Mouse (Mus musculus) liver (tissue): ENCODE data around the gene Ptch1.

Experiments used
- DNase-seq: peaks from one replicate; pipeline ENCODE4 v3.0.0-alpha.2; 2020; ENCODE audit warnings: mixed read lengths

The Ptch1 gene

DNA sequence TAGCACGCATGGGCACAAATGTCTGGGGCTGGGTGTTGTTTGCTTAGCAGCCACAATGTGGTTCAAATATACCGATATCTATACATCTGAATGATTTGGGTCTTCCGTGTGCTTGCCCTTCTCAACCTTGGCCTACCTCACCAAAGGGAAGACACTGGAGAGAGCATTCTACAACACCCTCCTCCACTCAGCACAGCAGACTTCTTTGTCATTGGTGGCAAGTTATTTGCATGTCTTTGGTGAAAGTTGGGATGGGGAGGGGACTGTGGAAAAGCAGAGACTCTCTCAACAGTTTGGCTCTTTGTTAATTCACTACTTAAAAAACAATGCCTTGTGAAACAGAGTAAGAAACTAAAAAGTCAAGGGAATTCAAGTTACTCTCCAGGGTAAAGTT lies 43.0 kb downstream of the Ptch1 start:
- DNase-seq: no peak

DNA sequence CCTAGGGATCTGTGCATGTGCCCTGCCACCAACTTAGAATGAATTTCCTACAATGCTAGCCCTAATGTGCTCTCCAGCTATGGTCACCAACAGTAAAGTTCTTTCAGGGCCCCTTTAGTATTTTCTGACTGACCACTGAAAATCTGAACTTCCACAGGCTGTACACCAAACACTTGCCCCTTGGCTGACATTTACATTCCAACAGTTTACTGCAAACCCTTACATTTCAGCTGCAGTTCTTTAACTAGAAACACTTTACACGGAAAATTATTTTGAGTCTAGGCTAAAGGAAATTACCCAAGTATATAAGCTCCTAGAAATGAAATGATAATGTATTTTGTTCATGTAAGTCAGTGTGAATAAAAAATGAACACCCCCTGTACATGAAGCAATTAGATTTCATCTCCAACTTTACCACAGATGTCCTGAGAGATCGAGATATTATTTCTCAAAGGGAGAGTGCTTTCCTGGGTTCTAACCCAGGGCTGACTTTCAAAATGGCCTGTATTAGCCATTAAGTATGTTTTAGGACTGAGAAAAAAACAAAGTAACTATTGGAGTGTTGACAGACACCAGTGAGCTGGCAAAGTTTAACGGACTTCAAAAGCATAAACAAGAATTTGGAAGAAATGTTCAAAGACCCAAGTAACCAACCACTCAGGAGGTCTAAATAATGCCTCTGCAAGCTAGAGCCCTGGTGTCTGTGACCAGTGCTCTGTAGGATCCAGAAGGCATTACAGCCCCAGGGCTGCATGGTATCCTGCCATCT lies 43.6 kb downstream of the Ptch1 start:
- no peak for DNase-seq

- DNase-seq: no peak
These were observed 44.5 kb downstream of the Ptch1 start for GRCm38 (mm10) chr13:63528852-63529251.

- DNase-seq: peak; percentile 57
These were observed 45.2 kb downstream of the Ptch1 start for GRCm38 (mm10) chr13:63528164-63528675.

DNA sequence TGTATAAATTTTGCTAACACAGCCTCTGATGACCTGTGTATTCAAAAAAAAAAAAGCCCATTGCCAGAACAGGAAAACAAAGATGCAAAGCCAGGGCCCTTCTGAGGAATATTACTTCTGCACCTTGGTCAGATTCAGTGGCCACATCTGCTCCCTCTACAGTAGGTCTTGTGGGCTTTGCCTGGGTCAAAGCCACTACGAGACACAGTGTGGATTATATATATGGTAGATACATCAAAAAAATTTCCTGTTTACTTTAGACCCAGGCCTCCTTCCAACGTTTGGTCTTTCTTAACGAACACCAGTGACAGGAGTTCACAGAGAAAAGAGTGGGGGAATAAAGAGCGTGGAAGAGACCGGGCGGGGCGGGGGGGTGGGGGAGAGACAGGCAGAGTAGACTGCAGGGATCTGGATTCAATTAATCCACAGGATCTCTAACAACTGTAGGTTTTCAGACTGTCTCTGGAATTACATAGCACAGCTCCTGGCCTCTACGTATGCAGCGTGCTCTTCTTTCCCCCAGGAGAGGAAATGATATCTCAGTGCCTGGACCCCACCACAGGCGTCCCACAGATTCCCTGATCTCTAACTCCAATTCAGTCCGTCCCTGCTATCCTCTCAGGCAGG lies 47.7 kb downstream of the Ptch1 start:
- no peak for DNase-seq

DNA sequence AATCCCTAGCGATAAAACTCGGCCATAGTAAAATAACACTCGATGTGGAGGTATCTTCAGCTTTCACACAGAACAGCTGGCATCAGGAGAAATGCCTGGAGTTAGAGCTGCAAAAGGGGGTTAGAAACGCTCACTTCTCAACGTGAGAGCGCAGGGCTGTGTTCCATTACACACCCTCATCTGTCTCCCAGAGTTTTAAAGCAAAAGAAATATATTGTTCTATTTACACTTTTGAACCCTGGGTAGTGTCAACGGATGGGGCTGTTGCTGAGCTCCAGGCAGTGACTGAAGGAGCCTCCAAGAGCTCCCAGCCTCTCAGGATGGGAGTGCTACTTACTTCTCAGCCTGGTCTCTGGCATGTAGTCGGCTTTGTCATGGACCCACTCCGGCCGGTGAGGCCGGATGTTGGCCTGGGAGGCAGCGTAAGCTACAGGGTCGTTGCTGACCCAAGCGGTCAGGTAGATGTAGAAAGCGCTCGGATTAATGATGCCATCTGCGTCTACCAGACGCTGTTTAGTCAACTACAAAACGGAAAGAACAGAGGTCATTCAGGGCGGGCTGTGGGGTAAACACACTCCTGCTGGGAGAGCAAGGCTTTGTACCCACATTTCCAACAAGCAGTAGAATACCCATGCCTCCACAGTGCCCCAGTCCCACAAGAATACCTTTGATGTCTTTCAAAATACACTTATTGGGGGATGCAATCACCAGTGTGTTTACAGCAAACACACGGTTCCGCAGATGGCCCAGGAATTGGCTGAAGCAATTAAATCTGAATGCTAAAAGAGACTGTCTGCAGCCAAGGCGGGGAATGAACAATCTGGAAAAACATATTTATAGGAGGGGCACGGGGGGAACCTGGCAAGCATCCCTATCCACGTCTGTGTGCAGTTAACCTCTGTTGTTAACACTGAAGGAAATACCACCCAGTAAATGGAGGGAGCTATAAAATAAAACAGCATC lies 48.5 kb downstream of the Ptch1 start:
- DNase-seq: no peak

DNA sequence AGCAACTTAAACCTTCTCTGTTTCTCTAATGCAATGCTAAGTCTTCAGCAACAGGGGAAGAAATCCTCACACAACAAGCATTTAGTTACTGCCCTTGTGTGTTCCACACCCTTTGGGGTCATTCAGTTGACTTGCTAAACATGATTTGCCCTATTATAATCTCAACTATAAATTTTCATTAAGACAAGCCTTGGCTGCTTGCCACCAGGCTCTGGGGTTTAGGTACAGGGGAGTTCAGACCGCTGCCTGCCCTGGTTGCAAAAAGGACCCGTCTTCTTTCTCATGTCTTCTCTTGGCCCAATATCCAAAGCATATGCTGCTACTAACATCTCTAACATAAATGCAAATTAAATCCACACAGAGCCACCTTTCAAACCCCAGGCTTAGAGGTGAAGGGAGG lies 49.3 kb downstream of the Ptch1 start:
- no peak for DNase-seq

GRCm38 (mm10) chr13:63522832-63523231 lies 50.6 kb downstream of the Ptch1 start:
- peak; percentile 20 for DNase-seq

- no peak for DNase-seq
These were observed 53.3 kb downstream of the Ptch1 start for GRCm38 (mm10) chr13:63520110-63520509.

DNA sequence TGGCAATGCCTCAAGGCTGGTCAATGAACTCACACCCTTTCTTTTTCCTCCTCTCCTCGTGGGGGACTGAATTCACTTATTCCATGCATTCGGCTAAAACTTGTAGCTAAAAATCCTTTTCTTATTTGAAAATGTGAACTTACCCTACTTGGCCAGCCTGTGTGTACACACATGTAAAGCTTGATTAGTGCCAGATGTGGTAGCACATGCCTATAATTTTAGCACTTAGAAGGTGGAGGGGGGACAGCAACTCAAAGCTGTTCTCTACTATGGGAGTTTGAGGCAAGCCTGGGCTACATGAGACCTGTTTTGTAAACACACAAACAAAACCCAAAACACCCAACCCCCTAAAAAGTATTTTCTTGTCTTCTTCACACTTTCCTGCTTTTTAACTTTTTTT lies 56.9 kb downstream of the Ptch1 start:
- no peak for DNase-seq

GRCm38 (mm10) chr13:63515542-63515941 lies 57.9 kb downstream of the Ptch1 start:
- no peak for DNase-seq

DNA sequence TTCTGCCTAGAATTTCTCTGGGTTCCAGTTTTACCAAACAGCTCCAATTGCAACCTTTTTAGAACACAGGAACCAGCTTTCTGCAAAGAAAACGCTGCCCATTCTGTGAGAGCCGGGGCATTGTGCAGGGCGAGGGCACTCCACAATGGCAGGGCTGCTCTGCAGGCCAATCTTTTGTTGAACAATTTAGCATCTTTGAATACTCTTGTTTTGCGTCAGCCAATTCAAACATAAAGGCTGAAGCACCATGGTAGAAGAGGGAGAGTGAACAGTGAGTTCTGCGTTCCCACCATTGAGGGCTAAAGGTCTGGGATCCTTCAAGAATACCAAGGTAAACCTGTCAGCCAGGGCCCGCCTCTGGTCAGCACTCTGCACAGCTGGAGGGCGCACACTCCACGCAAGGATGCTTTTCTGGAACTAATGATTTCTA lies 58.5 kb downstream of the Ptch1 start:
- no peak for DNase-seq

DNA sequence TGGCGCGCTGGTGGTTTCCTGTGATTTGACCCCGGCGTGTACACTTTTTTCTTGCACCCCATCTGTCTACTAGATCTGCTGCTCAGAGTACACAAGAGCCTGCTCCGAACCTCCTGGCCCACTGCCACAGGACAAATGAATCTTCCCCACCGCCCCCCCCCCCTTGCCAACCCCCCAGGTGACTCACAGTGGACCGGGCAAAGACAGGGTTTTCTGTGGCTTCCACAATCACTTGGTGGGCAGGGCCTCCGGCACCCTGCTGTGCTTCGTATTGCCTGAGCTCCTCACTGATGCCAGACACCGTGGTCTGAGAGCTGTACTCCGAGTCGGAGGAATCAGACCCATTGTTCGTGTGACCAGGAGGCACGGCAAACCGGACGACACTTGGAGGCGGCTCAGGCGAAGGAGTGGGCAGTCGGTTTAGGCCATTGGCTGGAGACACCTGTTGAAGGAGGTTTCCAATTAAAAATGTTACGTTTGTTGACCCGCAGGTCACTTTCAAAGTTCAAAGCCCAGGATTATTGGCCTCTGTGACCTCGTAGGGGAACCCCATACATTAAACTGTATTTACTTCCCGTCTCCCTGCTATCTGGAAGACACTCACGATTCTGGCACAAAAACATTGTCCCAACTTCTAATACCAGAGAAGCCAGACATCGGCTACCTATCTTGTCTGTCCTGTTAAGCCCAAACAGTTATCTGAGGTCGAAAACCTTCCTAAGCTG lies 59.9 kb downstream of the Ptch1 start:
- DNase-seq: no peak

GRCm38 (mm10) chr13:63512411-63512810 lies 61.0 kb downstream of the Ptch1 start:
- no peak for DNase-seq

DNA sequence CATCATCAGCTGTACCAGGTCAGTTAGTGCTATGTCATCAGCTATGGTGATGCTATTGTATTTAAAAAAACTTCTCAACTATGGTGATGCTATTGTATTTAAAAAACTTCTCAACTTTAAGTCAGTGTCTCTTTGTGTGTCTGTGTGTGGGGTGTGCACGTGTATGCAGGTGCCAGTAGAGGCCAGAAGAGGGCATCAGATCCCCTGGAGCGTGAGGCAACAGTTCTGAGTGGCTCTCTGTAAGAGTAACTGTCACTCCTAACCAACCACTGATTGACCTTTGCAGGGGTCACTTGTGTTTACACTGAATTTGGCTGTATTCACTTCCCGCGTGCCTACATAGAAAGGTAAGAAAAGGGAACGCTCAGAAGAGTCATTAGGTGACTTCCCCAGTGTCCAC lies 65.6 kb downstream of the Ptch1 start:
- DNase-seq: no peak

DNA sequence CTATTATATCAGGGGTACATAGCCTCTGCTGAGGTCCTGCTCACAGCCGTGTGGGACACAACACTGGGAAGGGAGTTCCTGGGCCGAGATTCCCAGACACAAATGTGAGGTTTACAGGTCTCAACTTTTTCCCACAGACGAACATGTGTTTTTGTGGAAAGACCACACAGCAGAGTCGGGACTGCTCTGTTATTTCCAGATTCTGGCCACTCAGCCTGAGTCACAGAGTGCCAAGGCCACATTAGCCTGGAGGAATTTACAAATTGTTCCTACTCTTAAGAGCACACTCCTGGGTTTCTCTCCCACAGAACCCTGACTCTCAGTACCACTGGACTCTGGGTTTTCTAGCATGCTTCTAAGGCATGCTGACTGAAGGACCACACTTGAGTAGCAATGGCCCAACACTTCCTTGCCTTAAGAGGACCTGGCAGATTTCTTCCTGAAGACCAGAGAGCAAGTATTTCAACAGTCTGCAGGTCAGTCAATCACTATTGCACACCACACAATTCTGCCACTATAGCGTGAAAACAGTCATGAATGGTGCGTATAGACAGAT lies 66.3 kb downstream of the Ptch1 start:
- DNase-seq: no peak

DNA sequence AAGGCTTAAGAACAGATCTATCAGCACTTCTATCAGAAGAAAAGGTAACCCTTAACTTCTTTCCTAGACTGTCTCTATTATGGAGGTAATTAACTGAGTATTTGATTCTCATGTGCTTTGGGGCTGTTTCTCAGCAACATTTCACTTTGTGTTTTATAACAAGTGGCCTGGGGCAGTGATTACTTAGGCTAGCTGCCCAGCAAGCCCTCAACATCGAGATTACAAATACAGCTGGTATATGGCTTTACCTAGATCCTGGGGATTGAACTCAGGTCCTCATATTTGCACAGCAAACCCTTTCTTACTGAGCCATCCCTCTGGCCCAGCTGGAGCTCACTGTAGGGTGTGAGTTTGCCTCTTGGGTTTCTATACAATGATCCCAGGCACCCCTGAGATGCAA lies 67.0 kb downstream of the Ptch1 start:
- DNase-seq: no peak

GRCm38 (mm10) chr13:63502391-63502790 lies 71.0 kb downstream of the Ptch1 start:
- DNase-seq: no peak

GRCm38 (mm10) chr13:63499489-63499888 lies 73.9 kb downstream of the Ptch1 start:
- no peak for DNase-seq

DNA sequence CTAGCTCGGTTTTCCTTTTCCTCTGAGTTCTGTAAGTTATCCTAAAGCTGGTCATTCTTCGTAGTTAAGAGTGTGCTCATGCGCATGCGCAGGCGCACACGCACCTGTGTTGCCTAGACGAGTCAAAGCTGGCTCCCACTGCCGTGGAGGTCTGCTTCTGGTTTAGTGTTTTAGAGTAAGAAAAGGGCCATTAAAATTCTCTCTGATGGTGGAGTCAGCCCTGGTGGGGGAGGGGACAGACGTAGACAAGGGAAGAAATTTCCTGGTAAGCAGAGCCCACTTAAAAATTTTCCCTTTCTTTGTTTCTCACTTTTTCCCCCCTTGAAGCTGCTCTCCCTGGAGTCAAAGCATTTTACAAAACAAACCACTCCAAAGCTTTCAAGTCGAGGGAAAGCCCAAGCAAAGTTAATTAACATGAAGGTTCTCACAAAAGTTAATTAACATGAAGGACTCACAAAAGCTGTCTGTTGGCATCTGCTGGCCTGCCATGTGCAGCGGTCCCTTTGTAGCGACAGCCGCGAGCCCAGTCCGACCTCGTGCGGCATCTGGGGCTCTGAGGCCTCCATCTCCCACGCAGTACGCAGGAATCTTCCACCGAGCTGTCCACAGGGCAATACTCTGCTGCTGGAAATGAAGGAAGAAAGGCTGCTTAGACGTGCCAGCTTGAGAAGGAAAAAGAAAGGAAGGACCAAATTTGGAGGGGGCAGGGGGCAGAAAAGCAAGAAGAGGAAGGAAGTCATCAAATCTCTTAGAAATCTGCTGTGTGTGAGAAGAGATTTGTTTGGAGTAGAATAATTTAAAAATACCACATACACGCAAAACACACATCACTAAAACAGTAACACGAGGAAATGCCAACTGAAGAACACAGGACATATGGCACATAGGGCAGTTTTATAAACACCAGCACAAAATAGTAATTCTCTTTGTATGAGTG lies 76.5 kb downstream of the Ptch1 start, which contains the start of gene Fancc:
Fancc (minus strand) TSS at position 633 of the 937 bp plus-strand sequence.
- DNase-seq: no peak

GRCm38 (mm10) chr13:63487707-63488042 lies 85.7 kb downstream of the Ptch1 start:
- no peak for DNase-seq
